Mouse (Mus musculus): ENCODE measurements around the gene Ndufs7. TPM values are rescaled to one million over a fixed set of nuclear protein-coding genes. Genes with fewer than 3 reads are reported as not detected.
A peak's percentile ranks its signal among the peaks of the same experiment; 100 is the strongest.

Gene Ndufs7
- polyA plus RNA-seq, 1 experiment, result 226 TPM

DNA sequence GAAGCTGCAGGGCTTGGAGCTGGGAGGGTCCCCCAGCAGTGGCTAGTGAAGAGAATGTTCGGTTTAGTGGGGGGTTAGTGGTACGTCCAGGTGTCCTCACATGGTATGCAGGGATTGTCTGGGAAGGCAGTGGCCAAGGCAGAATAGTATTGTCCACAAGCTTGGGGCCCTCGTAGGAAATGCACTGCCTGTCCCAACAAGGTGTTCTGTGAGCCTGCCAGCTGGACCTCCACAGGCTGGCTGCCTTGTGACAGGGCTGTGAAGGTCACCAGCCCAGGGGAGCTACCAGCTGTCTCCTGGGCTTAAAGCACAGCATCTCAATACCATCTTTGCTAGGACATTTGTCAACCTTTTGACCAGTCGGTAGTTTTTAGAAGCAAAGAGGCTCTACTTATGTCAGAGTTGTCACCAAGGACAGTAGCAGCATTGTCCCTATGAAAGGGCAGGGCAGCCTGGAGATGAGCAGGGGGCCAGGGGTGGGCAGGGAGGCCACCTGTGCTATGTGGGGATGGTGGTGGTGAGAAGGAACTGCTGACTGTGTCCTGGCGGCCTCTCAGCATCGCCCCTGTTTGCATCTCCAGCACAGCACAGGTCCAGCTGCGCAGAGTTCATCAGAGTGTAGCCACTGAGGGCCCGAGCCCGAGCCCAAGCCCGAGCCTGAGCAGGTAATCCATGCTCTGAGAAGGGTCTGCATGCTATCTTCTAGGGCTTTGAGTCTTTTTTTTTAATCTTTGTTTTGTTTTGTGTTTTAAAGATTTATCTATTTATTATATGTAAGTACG, 3.8 kb downstream of the Ndufs7 start:
- peaks cover 68% of the 10 kb centered on the region for H3K36me3 ChIP-seq (replicated peaks; ENCODE audit: low read length)
- no peak overlapping the region for H3K4me3 ChIP-seq (replicated peaks)
- H3K4me1 ChIP-seq, result peaks cover 60% of the 10 kb centered on the region
- no peak for TF ChIP-seq FLI1 (IDR thresholded peaks at IDR 0.05; ENCODE audit: low read length)
- no peak for TF ChIP-seq GATA1 (IDR thresholded peaks at IDR 0.05; ENCODE audit: borderline replicate concordance, low read length)
- no peaks in the 10 kb centered on the region for H3K27me3 ChIP-seq (replicated peaks)
- no peaks in the 10 kb centered on the region for H3K9me3 ChIP-seq

DNA sequence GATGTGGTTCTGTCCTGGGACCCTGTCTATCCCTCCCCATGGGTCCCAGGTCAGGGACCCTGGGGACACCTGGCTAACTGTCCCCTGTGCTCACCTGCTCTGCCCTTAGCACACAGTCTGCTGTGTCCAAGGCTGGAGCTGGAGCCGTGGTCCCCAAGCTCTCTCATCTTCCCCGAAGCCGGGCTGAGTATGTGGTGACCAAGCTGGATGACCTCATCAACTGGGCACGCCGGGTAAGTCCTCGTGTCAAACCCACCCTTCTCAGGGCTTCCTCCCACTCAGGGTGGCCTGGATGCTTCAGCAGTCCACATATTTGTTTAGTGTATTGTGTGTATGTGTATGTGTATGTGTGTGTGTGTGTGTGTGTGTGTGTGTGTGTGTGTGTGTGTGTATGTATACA, 4.6 kb downstream of the Ndufs7 start:
- Histone ChIP-seq H3K27me3 (replicated peaks) (no peaks in the 10 kb centered on the region), H3K36me3 (replicated peaks; ENCODE audit: low read length) (peaks cover 77% of the 10 kb centered on the region), H3K4me3 (replicated peaks) (no peak overlapping the region), H3K4me1 (peaks cover 63% of the 10 kb centered on the region), H3K9me3 (no peaks in the 10 kb centered on the region)
- no peak for TF ChIP-seq FLI1 (IDR thresholded peaks at IDR 0.05; ENCODE audit: low read length)
- no peak for TF ChIP-seq GATA1 (IDR thresholded peaks at IDR 0.05; ENCODE audit: borderline replicate concordance, low read length)

DNA sequence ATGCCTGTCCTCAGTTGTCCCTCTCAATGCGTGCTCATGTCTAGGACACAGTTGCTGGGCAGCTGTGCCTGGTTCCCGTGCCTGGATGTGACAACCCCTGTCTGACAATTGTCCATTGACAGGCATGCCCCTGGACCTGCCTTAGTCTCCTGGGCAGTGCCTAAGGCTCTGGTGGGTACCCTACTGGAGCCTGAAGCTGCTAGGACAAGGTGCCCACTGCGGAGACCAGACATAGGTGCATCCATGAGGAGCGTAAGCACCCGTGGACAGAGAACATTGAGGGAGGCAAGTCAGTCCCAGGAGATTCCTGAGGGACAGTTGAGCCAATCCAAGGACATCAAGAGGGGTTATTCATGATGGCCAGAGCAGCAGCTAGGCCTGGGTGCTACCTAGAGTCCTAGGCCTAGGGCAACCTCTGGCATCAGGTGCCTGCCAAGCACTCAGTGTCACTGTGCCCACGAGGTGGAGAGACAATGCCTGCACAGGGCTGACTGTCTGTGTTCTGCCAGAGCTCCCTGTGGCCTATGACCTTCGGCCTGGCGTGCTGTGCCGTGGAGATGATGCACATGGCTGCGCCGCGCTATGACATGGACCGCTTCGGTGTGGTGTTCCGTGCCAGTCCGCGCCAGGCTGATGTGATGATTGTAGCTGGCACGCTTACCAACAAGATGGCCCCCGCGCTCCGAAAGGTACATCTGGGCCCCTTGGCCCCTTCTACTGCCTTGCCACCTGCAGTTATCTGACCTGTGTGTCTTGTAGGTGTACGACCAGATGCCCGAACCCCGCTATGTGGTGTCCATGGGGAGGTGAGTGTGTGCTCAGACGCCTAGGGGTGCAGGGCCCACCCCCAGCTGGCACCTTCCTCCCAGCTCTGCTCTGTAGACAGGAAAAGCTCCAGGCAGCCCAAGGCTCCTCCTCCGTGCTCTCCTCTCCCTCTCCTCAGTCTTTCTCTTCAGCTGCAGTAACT, 5.7 kb downstream of the Ndufs7 start:
- Histone ChIP-seq H3K4me1 (peaks cover 73% of the 10 kb centered on the region), H3K36me3 (replicated peaks; ENCODE audit: low read length) (peaks cover 88% of the 10 kb centered on the region), H3K4me3 (replicated peaks) (peak overlapping the region; percentile 38)

DNA sequence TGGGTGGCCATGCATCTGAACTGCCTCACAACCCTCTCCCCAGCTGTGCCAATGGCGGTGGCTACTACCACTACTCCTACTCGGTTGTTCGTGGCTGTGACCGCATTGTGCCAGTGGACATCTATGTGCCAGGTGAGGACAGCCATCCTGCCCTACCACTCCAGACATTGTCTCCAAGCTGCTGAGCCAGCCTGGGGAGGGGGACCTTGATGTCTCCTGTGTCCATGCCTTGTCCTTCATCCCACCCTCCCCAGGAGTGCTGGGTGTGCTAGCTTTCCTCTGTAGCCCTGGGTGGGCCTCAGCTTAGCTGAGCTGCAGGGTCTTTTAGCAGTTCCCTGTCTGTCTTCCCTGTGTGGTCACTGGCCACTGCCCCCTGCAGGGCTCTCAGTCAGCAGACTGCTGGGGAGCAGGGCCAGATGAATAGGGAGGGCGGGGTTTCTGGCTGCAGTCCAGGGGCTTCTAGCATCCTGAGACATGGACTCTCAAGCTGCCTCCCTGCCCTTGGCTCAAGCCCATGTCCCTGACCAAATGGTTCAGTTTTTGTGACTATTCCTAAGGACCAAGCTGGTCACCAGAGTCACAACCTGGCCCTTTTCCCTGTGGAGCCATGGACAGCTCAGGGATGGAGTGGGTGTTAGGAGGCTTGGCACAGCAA, 7.1 kb downstream of the Ndufs7 start:
- H3K4me3 ChIP-seq (replicated peaks), result no peak overlapping the region
- H3K27me3 ChIP-seq (replicated peaks), result no peaks in the 10 kb centered on the region
- H3K9me3 ChIP-seq, result no peaks in the 10 kb centered on the region
- H3K36me3 ChIP-seq (replicated peaks; ENCODE audit: low read length), result peaks cover 87% of the 10 kb centered on the region
- TF ChIP-seq GATA1 (IDR thresholded peaks at IDR 0.05; ENCODE audit: borderline replicate concordance, low read length) (no peak), FLI1 (IDR thresholded peaks at IDR 0.05; ENCODE audit: low read length) (no peak)
- H3K4me1 ChIP-seq, result peaks cover 73% of the 10 kb centered on the region

More for the DNA sequence above, 5.7 kb downstream of the Ndufs7 start:
- Histone ChIP-seq H3K9me3 (no peaks in the 10 kb centered on the region), H3K27me3 (replicated peaks) (no peaks in the 10 kb centered on the region)
- TF ChIP-seq FLI1 (IDR thresholded peaks at IDR 0.05; ENCODE audit: low read length) (no peak), GATA1 (IDR thresholded peaks at IDR 0.05; ENCODE audit: borderline replicate concordance, low read length) (no peak)

DNA sequence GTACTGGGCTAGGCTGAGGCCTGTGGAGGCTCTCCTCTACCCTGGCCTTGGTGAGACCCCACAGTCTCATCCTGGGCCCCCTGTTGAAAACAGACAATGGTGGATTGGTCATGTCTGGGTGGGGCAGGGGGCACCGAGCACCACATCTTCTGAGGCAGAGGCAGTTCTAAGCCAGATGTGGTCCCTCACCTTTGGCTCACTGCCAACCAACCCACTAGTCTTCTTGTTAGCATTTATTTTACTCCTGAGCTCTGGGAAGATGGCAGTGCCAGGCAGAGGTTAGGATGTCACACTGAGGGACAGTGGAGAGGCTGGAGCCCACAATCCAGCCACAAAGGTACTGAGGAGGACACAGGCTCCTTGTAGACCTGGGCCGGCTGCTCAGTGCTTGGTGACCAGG, 9.0 kb downstream of the Ndufs7 start:
- H3K4me1 ChIP-seq, result peaks cover 70% of the 10 kb centered on the region
- H3K36me3 ChIP-seq (replicated peaks; ENCODE audit: low read length), result peaks cover 70% of the 10 kb centered on the region
- TF ChIP-seq FLI1 (IDR thresholded peaks at IDR 0.05; ENCODE audit: low read length) (no peak), GATA1 (IDR thresholded peaks at IDR 0.05; ENCODE audit: borderline replicate concordance, low read length) (no peak)
- H3K4me3 ChIP-seq (replicated peaks), result peak overlapping the region; percentile 51
- no peaks in the 10 kb centered on the region for H3K9me3 ChIP-seq
- no peaks in the 10 kb centered on the region for H3K27me3 ChIP-seq (replicated peaks)

DNA sequence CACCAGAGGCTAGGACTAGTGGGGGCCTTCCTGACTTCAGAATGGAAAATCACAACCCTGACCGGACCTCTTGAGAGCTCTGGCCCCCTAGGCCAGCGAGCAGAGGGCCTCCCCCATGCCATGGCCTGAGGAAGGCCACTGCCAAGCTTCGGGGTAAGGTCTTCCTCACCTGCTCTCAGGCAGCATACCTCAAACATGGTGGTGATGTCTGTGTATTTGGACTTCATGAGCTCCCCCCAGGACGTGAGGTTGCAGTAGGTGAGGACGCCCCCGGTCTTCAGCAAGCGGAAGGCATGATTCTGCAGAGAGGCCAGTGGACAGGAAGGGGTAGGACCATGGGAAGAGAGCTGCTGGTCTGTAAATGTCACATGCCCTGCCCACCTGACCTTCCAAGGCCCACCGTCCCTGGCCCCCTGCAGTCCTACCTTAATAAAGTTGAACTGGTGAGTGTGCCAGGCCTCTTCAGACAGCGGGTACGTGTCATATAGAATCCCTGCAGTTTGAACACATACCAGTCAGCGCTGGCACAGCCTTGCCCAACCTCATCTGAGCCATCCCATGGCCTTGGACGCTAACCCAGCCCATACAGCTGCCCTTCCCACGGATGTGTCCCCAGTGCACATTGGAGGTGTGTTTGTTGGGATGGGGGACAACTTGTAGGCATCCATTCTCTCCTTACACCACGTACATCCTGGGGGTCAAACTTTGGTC, 10.0 kb downstream of the Ndufs7 start:
- no peak overlapping the region for H3K4me3 ChIP-seq (replicated peaks)

DNA sequence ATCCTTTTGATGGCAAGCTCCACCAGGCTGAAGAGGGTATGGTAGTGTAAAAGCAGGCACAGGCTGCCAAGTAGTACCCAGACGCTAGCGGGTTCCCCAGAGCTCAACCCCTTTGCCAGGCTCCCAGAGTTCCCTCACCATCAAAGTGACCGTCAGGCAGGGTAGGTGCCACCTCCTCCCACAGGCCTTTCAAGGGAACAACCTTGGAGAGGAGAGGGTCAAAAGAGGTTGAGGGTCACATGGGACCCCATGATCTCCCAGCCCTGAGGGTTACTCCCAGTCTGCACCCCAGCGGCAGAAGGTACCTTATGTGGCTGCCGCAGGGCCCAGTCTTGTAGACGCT, 10.5 kb downstream of the Ndufs7 start:
- Histone ChIP-seq H3K36me3 (replicated peaks; ENCODE audit: low read length) (peaks cover 55% of the 10 kb centered on the region), H3K4me3 (replicated peaks) (no peak overlapping the region), H3K4me1 (peaks cover 75% of the 10 kb centered on the region), H3K9me3 (no peaks in the 10 kb centered on the region), H3K27me3 (replicated peaks) (no peaks in the 10 kb centered on the region)
- TF ChIP-seq FLI1 (IDR thresholded peaks at IDR 0.05; ENCODE audit: low read length), result no peak
- no peak for TF ChIP-seq GATA1 (IDR thresholded peaks at IDR 0.05; ENCODE audit: borderline replicate concordance, low read length)

More for the DNA sequence above, 10.0 kb downstream of the Ndufs7 start:
- TF ChIP-seq GATA1 (IDR thresholded peaks at IDR 0.05; ENCODE audit: borderline replicate concordance, low read length), result no peak
- TF ChIP-seq FLI1 (IDR thresholded peaks at IDR 0.05; ENCODE audit: low read length), result no peak
- Histone ChIP-seq H3K9me3 (no peaks in the 10 kb centered on the region), H3K27me3 (replicated peaks) (no peaks in the 10 kb centered on the region), H3K36me3 (replicated peaks; ENCODE audit: low read length) (peaks cover 60% of the 10 kb centered on the region), H3K4me1 (peaks cover 74% of the 10 kb centered on the region)

DNA sequence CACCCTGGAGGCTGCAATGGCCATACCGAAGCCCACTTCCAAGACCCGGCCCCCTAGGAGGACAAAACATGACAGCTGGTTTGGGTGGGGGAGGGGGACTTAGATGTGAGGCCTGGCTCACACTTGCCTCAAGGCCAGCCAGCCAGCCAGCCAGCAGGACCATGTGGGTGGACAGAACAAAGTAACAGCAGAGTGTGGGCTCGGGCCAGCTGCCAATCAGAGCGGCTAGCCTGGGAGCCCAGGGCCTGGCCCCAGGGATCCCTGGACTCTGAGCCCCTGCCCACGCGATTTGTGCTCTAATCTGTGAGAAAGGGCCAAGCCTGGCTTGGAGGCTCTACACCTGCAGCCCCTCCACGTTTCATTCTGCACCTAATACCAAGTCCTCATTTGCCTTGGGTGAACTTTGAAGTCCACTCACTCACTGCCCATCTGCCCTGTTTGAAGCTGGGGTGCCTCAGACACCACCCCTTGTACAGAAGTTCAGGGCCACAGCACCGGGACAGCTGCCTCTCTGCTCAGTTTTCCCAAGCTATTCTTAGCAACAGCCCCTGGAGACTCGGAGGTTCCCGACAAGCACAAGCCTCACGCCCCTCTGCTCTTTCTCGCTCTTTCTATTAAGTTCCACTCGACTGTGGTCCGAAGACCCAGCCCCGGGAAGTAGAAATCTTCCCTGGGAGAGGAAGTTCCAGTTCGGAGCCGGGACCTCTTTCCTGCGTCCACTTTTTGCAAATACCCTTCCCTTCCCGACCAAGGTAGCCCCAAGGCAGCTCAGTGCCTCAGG, 11.1 kb downstream of the Ndufs7 start:
- H3K4me1 ChIP-seq, result peaks cover 71% of the 10 kb centered on the region
- TF ChIP-seq FLI1 (IDR thresholded peaks at IDR 0.05; ENCODE audit: low read length) (no peak), GATA1 (IDR thresholded peaks at IDR 0.05; ENCODE audit: borderline replicate concordance, low read length) (no peak)
- no peaks in the 10 kb centered on the region for H3K9me3 ChIP-seq
- peaks cover 49% of the 10 kb centered on the region for H3K36me3 ChIP-seq (replicated peaks; ENCODE audit: low read length)
- no peaks in the 10 kb centered on the region for H3K27me3 ChIP-seq (replicated peaks)
- H3K4me3 ChIP-seq (replicated peaks), result peak overlapping the region; percentile 94

Measured in megakaryocyte, embryonic 14.5 days (primary cell).